In the genomic region with DNA sequence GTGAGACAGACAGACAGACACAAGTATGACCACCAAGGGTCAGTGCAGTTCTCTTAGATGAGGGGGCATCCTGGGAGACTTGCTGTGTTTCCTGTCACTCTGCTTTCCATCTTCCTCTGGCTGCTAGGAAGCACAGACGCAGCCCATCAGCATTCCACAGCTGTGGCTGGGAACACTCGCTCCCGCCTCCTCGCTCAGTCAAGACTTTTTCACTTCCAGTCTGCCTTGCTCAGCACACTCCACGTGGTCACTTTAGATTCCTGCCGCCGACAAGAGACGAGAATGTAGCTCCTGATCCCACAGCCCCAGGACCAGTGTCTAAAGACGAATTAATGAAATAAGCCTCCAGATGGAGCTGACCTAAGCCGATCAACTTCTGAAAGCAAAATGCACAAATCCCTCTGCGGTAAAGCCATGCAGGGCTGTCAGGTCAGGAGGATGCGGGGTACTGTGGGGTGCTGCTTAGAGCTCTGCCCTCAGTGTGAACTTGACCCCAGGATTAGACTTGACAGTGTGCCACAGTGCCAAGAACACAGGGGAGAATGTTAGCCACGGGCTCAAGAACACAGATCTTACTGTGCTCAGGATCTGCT, we compare ENCODE assay signal across 15 mouse cellular contexts.
A peak's percentile ranks its signal among the peaks of the same experiment; 100 is the strongest.
DNase-seq lines count a peak whose midpoint lies in the region; ATAC-seq lines count a peak whose summit lies in the region.
"Had no signal": no experiment of that assay in that cellular context is flagged by ENCODE, and none has a peak within 500 bp of the region (broad histone marks: within the 10 kb centered on the region; RNA-seq: fewer than 3 reads in every experiment).

No protein-coding gene starts in this region.

- no peaks in the 10 kb centered on the region; the same call in 1 of the 2 replicates for H3K27me3 ChIP-seq in heart, embryonic 13.5 days (replicated peaks)
- H3K27me3 ChIP-seq in lung, embryonic 15.5 days = no peaks in the 10 kb centered on the region
- no peaks in the 10 kb centered on the region for H3K27me3 ChIP-seq in stomach, embryonic 15.5 days (replicated peaks)
- H3K27me3 ChIP-seq: embryonic facial prominence, embryonic 15.5 days; hindbrain, embryonic 13.5 days; liver, embryonic 15.5 days had no signal

- no peak for ATAC-seq in heart, embryonic 13.5 days (ENCODE audit: extremely low read depth, insufficient number of reproducible peaks, low FRiP score, low TSS enrichment)
- ATAC-seq in lung, embryonic 15.5 days (ENCODE audit: borderline replicate concordance, extremely low read depth, low FRiP score, low TSS enrichment) = peak; percentile 60; the same call in 1 of the 2 replicates
- 0 out of 2 replicates have a peak, but pooled peaks have one; percentile 33 for ATAC-seq in stomach, embryonic 15.5 days (ENCODE audit: insufficient read depth, low FRiP score, low read depth)
- ATAC-seq in megakaryocyte, adult 5-6 weeks (ENCODE audit: poor library complexity, severe bottlenecking) = no peak
- ATAC-seq: activated CD4-positive, CD25-positive, alpha-beta regulatory T cell, adult 4 months had no signal

- peak overlapping the region; percentile 31 for H3K4me2 ChIP-seq in heart, embryonic 13.5 days
- no peak overlapping the region for H3K4me2 ChIP-seq in lung, embryonic 15.5 days
- no peak overlapping the region for H3K4me2 ChIP-seq in stomach, embryonic 15.5 days
- H3K4me2 ChIP-seq: embryonic facial prominence, embryonic 15.5 days; hindbrain, embryonic 13.5 days; liver, embryonic 15.5 days had no signal

- H3K4me1 ChIP-seq in heart, embryonic 13.5 days = peaks cover 7% of the 10 kb centered on the region
- H3K4me1 ChIP-seq in lung, embryonic 15.5 days = peaks cover 4% of the 10 kb centered on the region; the same call in 1 of the 2 replicates
- H3K4me1 ChIP-seq in stomach, embryonic 15.5 days = no peaks in the 10 kb centered on the region; the same call in 1 of the 2 replicates
- H3K4me1 ChIP-seq: liver, embryonic 15.5 days had no signal

- no peak overlapping the region for H3K4me3 ChIP-seq in heart, embryonic 13.5 days
- no peak overlapping the region for H3K4me3 ChIP-seq in lung, embryonic 15.5 days
- no peak overlapping the region for H3K4me3 ChIP-seq in stomach, embryonic 15.5 days (replicated peaks)
- H3K4me3 ChIP-seq: embryonic facial prominence, embryonic 15.5 days; hindbrain, embryonic 13.5 days; liver, embryonic 15.5 days had no signal

- intact Hi-C loops in heart, postnatal 36 days (cut with DNase I) = no loop called here

- no peaks in the 10 kb centered on the region for H3K36me3 ChIP-seq in heart, embryonic 13.5 days
- H3K36me3 ChIP-seq in lung, embryonic 15.5 days = no peaks in the 10 kb centered on the region
- no peaks in the 10 kb centered on the region for H3K36me3 ChIP-seq in stomach, embryonic 15.5 days
- H3K36me3 ChIP-seq: embryonic facial prominence, embryonic 15.5 days; hindbrain, embryonic 13.5 days; liver, embryonic 15.5 days had no signal

- 25% methylated on average over 13 of the region's 13 CpGs for WGBS in heart, embryonic 13.5 days
- 19% methylated on average over 13 of the region's 13 CpGs for WGBS in lung, embryonic 15.5 days
- WGBS in stomach, embryonic 15.5 days = 35% methylated on average over 13 of the region's 13 CpGs

- H3K9ac ChIP-seq in heart, embryonic 13.5 days = no peak overlapping the region
- H3K9ac ChIP-seq in lung, embryonic 15.5 days = no peak overlapping the region
- H3K9ac ChIP-seq in stomach, embryonic 15.5 days = no peak overlapping the region
- H3K9ac ChIP-seq: embryonic facial prominence, embryonic 15.5 days; hindbrain, embryonic 13.5 days; liver, embryonic 15.5 days had no signal

- no peaks in the 10 kb centered on the region for H3K9me3 ChIP-seq in heart, embryonic 13.5 days
- no peaks in the 10 kb centered on the region for H3K9me3 ChIP-seq in lung, embryonic 15.5 days
- no peaks in the 10 kb centered on the region for H3K9me3 ChIP-seq in stomach, embryonic 15.5 days
- H3K9me3 ChIP-seq: embryonic facial prominence, embryonic 15.5 days; hindbrain, embryonic 13.5 days; liver, embryonic 15.5 days had no signal

- no peak for DNase-seq in heart, postnatal 36 days
- no peak for DNase-seq in lung, postnatal 14 days
- DNase-seq in mesoderm, embryonic 11.5 days (ENCODE audit: low read depth, low spot score) = peak; percentile 42
- DNase-seq in thymus, postnatal 0 days (ENCODE audit: low spot score) = no peak
- DNase-seq: cerebellum, adult 2 months; spleen, adult 18-20 months; thymus, postnatal 25 days had no signal

- no peak overlapping the region for H3K27ac ChIP-seq in heart, embryonic 13.5 days (replicated peaks)
- H3K27ac ChIP-seq in lung, embryonic 15.5 days = no peak overlapping the region
- H3K27ac ChIP-seq in stomach, embryonic 15.5 days = no peak overlapping the region
- H3K27ac ChIP-seq: embryonic facial prominence, embryonic 15.5 days; hindbrain, embryonic 13.5 days; liver, embryonic 15.5 days had no signal

Comparison
In these comparisons a context has a peak if more than half of its experiments do, and no peak if none do; other contexts are left out.
1. ATAC-seq: peak in lung, embryonic 15.5 days (single experiment) and stomach, embryonic 15.5 days (single experiment); none in heart, embryonic 13.5 days (single experiment) and megakaryocyte, adult 5-6 weeks (single experiment).